Mouse (Mus musculus) ES-E14 (cell line): Measurements from ENCODE around the gene Stxbp5l.

Source experiments
- HCFC1 ChIP-seq: IDR thresholded peaks from 2 replicates; pipeline ENCODE4 v1.6.1; 2012; ENCODE audit warnings: low read length, inconsistent platforms, borderline replicate concordance; ENCODE audit not compliant: insufficient read depth
- ZNF384 ChIP-seq: IDR thresholded peaks from 2 replicates; pipeline ENCODE4 v1.6.1; 2012; ENCODE audit warnings: low read depth, low read length, inconsistent platforms

GRCm38 (mm10) chr16:37425434-37425833 lies 40.7 kb upstream of the Stxbp5l start:
- no peak for TF ChIP-seq HCFC1
- TF ChIP-seq ZNF384, result no peak
